Mouse (Mus musculus) bone marrow, adult 2 months (tissue): ENCODE measurements at regions not wholly inside any gene's neighbourhood (a gene's known extent, or its start where the extent isn't known, plus 50 kb on each side); places are given as distances from the start of the nearest gene placed in this dataset.

Experiments used
- CTCF ChIP-seq: fragments of 200-500 bp; IDR thresholded peaks from 2 replicates; pipeline ENCODE4 v1.5.1; 2011; ENCODE audit warnings: low read length, control low read depth; ENCODE audit not compliant: control insufficient read depth, insufficient read depth
- POLR2A ChIP-seq: fragments of 200-500 bp; IDR thresholded peaks from 2 replicates; pipeline ENCODE4 v1.6.1; 2011; ENCODE audit warnings: low read depth, mild to moderate bottlenecking, control low read depth, low read length, borderline replicate concordance; ENCODE audit not compliant: control insufficient read depth

DNA sequence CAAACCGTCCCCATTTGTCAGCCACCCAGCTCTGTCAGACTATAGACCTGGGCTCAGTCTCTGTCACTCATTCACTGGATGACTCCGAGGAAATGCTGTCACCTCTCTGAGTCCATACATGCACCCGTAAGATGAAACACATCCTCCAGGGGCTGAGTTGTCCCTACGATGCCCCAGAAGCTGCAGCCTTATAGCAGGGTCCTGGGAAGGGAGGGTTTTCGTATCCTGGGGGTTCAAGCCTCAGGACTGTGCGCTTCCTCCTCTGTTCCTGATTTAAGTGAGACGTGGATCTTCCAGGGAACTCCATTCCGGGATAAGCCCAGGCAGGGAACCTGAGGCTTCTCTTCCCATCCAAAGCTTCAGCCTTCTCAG lies 111.6 kb downstream of the Tpra1 start:
- TF ChIP-seq CTCF, result no peak
- no peak for TF ChIP-seq POLR2A
